Mouse (Mus musculus) frontal cortex, adult 2 months (tissue): ENCODE measurements at regions not wholly inside any gene's neighbourhood (a gene's known extent, or its start where the extent isn't known, plus 50 kb on each side); places are given as distances from the start of the nearest gene placed in this dataset.
"Not testable (repeated sequence)": the region's sequence is repeated elsewhere in the genome, so short reads cannot be mapped to it uniquely, and the experiment has no call there.

Experiments used
- DNase-seq, 2 experiments: peaks; one replicate each; pipeline ENCODE4 v3.0.0; 2022; ENCODE audit warnings: low spot score in 1 of 2; ENCODE audit errors: extremely low spot score in 1 of 2

- DNase-seq: peak in 1 of 2 experiments; percentile 5
These were observed 207.5 kb upstream of the 4931417E11Rik start for GRCm38 (mm10) chr6:73676979-73677378.

- DNase-seq: no peak
These were observed 199.9 kb upstream of the 4931417E11Rik start for GRCm38 (mm10) chr6:73669401-73669800.

GRCm38 (mm10) chr6:73658988-73659387 lies 189.5 kb upstream of the 4931417E11Rik start:
- DNase-seq: peak in 1 of 2 experiments; percentile 20

GRCm38 (mm10) chr6:73645378-73645777 lies 175.9 kb upstream of the 4931417E11Rik start:
- peak in 1 of 2 experiments; percentile 5 for DNase-seq

GRCm38 (mm10) chr6:73644778-73645267 lies 175.4 kb upstream of the 4931417E11Rik start:
- peak; percentile 70 to 71 for DNase-seq

GRCm38 (mm10) chr6:73628600-73628999 lies 159.1 kb upstream of the 4931417E11Rik start:
- no peak for DNase-seq

GRCm38 (mm10) chr6:73626451-73626850 lies 157.0 kb upstream of the 4931417E11Rik start:
- no peak for DNase-seq

GRCm38 (mm10) chr6:73624211-73624610 lies 154.7 kb upstream of the 4931417E11Rik start:
- no peak for DNase-seq

- no peak for DNase-seq
These were observed 152.5 kb upstream of the 4931417E11Rik start for GRCm38 (mm10) chr6:73621839-73622426.

GRCm38 (mm10) chr6:73612266-73612665 lies 142.8 kb upstream of the 4931417E11Rik start:
- no peak for DNase-seq

- no peak for DNase-seq
These were observed 142.4 kb upstream of the 4931417E11Rik start for GRCm38 (mm10) chr6:73611839-73612238.

GRCm38 (mm10) chr6:73610048-73610624 lies 140.7 kb upstream of the 4931417E11Rik start:
- no peak for DNase-seq

- peak in 1 of 2 experiments; percentile 9 for DNase-seq
These were observed 118.2 kb upstream of the 4931417E11Rik start for GRCm38 (mm10) chr6:73587686-73588085.

GRCm38 (mm10) chr6:73576708-73577107 lies 107.2 kb upstream of the 4931417E11Rik start:
- DNase-seq: peak in 1 of 2 experiments; percentile 7

- DNase-seq: no peak
These were observed 90.5 kb upstream of the 4931417E11Rik start for GRCm38 (mm10) chr6:73560000-73560399.

- DNase-seq: no peak
These were observed 61.1 kb upstream of the 4931417E11Rik start for GRCm38 (mm10) chr6:73530559-73530958.

GRCm38 (mm10) chr6:73530098-73530497 lies 60.6 kb upstream of the 4931417E11Rik start:
- DNase-seq: no peak

- no peak for DNase-seq
These were observed 54.2 kb upstream of the 4931417E11Rik start for GRCm38 (mm10) chr6:73523658-73524057.

- DNase-seq: not testable (repeated sequence)
These were observed 50.4 kb upstream of the 4931417E11Rik start for GRCm38 (mm10) chr6:73519894-73520293.
